10 mouse cellular contexts compared by ENCODE assay signal in the genomic region with DNA sequence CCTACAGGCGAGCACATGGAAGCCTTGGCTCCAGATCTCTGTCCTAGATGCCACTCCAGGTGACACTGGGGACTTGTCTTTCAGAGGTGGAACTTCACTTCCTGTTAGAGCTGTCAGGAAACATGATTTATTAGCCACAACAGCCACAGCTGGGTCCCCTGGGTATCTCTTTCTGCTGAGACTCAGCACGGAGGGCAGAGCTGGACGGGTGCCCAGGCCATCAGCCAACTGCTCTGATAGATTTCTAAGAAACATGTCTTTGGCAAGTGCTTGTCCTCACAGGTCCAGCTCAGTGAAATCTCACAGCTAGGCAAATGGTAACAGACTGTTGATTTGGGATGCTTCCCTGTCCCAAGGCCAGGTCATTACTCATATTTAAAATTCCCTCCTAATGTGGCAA. TPM values are rescaled to one million over a fixed set of nuclear protein-coding genes. Genes with fewer than 3 reads are reported as not detected.
A peak's percentile ranks its signal among the peaks of the same experiment; 100 is the strongest.
DNase-seq lines count a peak whose midpoint lies in the region; ATAC-seq lines count a peak whose summit lies in the region.
"Had no signal": no experiment of that assay in that cellular context is flagged by ENCODE, and none has a peak within 500 bp of the region (broad histone marks: within the 10 kb centered on the region; RNA-seq: fewer than 3 reads in every experiment).

No protein-coding gene starts in this region.

- no peaks in the 10 kb centered on the region for H3K4me1 ChIP-seq in neural tube, embryonic 14.5 days (ENCODE audit: control insufficient read depth, insufficient read depth, low read length)
- H3K4me1 ChIP-seq in midbrain, embryonic 16.5 days (ENCODE audit: control insufficient read depth, insufficient read depth, low read length) = no peaks in the 10 kb centered on the region
- H3K4me1 ChIP-seq in midbrain, embryonic 13.5 days (replicated peaks) = no peaks in the 10 kb centered on the region
- H3K4me1 ChIP-seq: limb, embryonic 13.5 days had no signal

- intact Hi-C loops in gastrocnemius, postnatal 36 days (cut with DNase I) = no loop called here

- no peak overlapping the region for H3K4me2 ChIP-seq in neural tube, embryonic 14.5 days (ENCODE audit: low read depth, low read length)
- H3K4me2 ChIP-seq in midbrain, embryonic 16.5 days (ENCODE audit: low read length) = no peak overlapping the region
- no peak overlapping the region for H3K4me2 ChIP-seq in midbrain, embryonic 13.5 days (replicated peaks)
- H3K4me2 ChIP-seq: limb, embryonic 13.5 days had no signal

- 0 out of 2 replicates have a peak, but pooled peaks have one; percentile 44 for ATAC-seq in neural tube, embryonic 14.5 days (ENCODE audit: low read depth)
- ATAC-seq in megakaryocyte progenitor cell, adult 5-6 weeks (replicated peaks; ENCODE audit: poor library complexity) = peak; percentile 66
- ATAC-seq in midbrain, embryonic 16.5 days = no peak
- no peak for ATAC-seq in midbrain, embryonic 13.5 days

- no peaks in the 10 kb centered on the region for H3K9me3 ChIP-seq in neural tube, embryonic 14.5 days (ENCODE audit: control insufficient read depth, low read length)
- H3K9me3 ChIP-seq in midbrain, embryonic 16.5 days (replicated peaks; ENCODE audit: control insufficient read depth, low read length, poor library complexity, severe bottlenecking) = no peaks in the 10 kb centered on the region
- H3K9me3 ChIP-seq in midbrain, embryonic 13.5 days = no peaks in the 10 kb centered on the region

- no peaks in the 10 kb centered on the region for H3K27me3 ChIP-seq in neural tube, embryonic 14.5 days (ENCODE audit: control insufficient read depth, insufficient read depth, low read length)
- H3K27me3 ChIP-seq in midbrain, embryonic 16.5 days (ENCODE audit: control insufficient read depth, insufficient read depth, low read depth, low read length) = no peaks in the 10 kb centered on the region
- H3K27me3 ChIP-seq in midbrain, embryonic 13.5 days = no peaks in the 10 kb centered on the region
- H3K27me3 ChIP-seq: limb, embryonic 13.5 days had no signal

- no peak overlapping the region for H3K27ac ChIP-seq in neural tube, embryonic 14.5 days (ENCODE audit: low read depth, low read length)
- no peak overlapping the region for H3K27ac ChIP-seq in midbrain, embryonic 16.5 days (ENCODE audit: low read length)
- H3K27ac ChIP-seq in midbrain, embryonic 13.5 days = no peak overlapping the region
- H3K27ac ChIP-seq: limb, embryonic 13.5 days had no signal

- no peaks in the 10 kb centered on the region for H3K36me3 ChIP-seq in neural tube, embryonic 14.5 days (ENCODE audit: control insufficient read depth, insufficient read depth, low read length)
- no peaks in the 10 kb centered on the region for H3K36me3 ChIP-seq in midbrain, embryonic 16.5 days (ENCODE audit: control insufficient read depth, insufficient read depth, low read length)
- no peaks in the 10 kb centered on the region for H3K36me3 ChIP-seq in midbrain, embryonic 13.5 days
- H3K36me3 ChIP-seq: limb, embryonic 13.5 days had no signal

- H3K4me3 ChIP-seq in neural tube, embryonic 14.5 days (ENCODE audit: low read depth, low read length) = no peak overlapping the region
- H3K4me3 ChIP-seq in midbrain, embryonic 16.5 days (ENCODE audit: low read depth, low read length) = no peak overlapping the region
- H3K4me3 ChIP-seq in midbrain, embryonic 13.5 days (replicated peaks) = no peak overlapping the region
- H3K4me3 ChIP-seq: limb, embryonic 13.5 days had no signal

- no peak overlapping the region for H3K9ac ChIP-seq in neural tube, embryonic 14.5 days (replicated peaks; ENCODE audit: low read depth, low read length)
- no peak overlapping the region for H3K9ac ChIP-seq in midbrain, embryonic 16.5 days (ENCODE audit: low read depth, low read length)
- H3K9ac ChIP-seq in midbrain, embryonic 13.5 days (replicated peaks) = no peak overlapping the region
- H3K9ac ChIP-seq: limb, embryonic 13.5 days had no signal

- peak; percentile 90 to 94 for DNase-seq in cerebellum, postnatal 14 days
- no peak for DNase-seq in cerebellum, adult 8-10 months
- DNase-seq in neural tube, embryonic 10.5 days (ENCODE audit: extremely low spot score, low spot score) = no peak
- DNase-seq in gastrocnemius, postnatal 36 days = peak; percentile 69 to 80

- 39% methylated on average over 3 of the region's 3 CpGs for WGBS in neural tube, embryonic 14.5 days
- WGBS in midbrain, embryonic 16.5 days = 69% methylated on average over 3 of the region's 3 CpGs
- WGBS in midbrain, embryonic 13.5 days = 80% methylated on average over 3 of the region's 3 CpGs

RNA-seq across cellular contexts. Expression of gene Arhgap35, which starts 24.2 kb away (rescaled TPM):
- 35.2 and 37.4 TPM in 2 replicates for polyA plus RNA-seq in neural tube, embryonic 14.5 days (2014; fragmentation: Nextera tagmentation; extraction: Ambion mirVana)
- 10 to 100 TPM; 16.1 to 16.3 TPM for total RNA-seq in gastrocnemius, postnatal 36 days (2021)
- 9.1 and 9.2 TPM in 2 replicates for total RNA-seq in megakaryocyte progenitor cell, adult 5-6 weeks (2015)
- total RNA-seq in megakaryocyte progenitor cell, adult 5-6 weeks (2017) = 4.6 and 6.7 TPM in 2 replicates
- polyA plus RNA-seq in midbrain, embryonic 16.5 days (2015; fragmentation: Nextera tagmentation; extraction: Ambion mirVana) = 32.2 and 34.7 TPM in 2 replicates
- polyA plus RNA-seq in midbrain, embryonic 13.5 days (2015; fragmentation: Nextera tagmentation; extraction: Ambion mirVana) = 32.4 and 34.0 TPM in 2 replicates

RNA-seq across cellular contexts. Expression of gene Ceacam15, which starts 36.5 kb away (rescaled TPM):
- polyA plus RNA-seq in neural tube, embryonic 14.5 days (2014; fragmentation: Nextera tagmentation; extraction: Ambion mirVana) = not detected in 2 replicates
- total RNA-seq in gastrocnemius, postnatal 36 days (2021) = not detected
- not detected in 2 replicates for total RNA-seq in megakaryocyte progenitor cell, adult 5-6 weeks (2015)
- total RNA-seq in megakaryocyte progenitor cell, adult 5-6 weeks (2017) = not detected in 2 replicates
- not detected in 2 replicates for polyA plus RNA-seq in midbrain, embryonic 16.5 days (2015; fragmentation: Nextera tagmentation; extraction: Ambion mirVana)
- not detected in 2 replicates for polyA plus RNA-seq in midbrain, embryonic 13.5 days (2015; fragmentation: Nextera tagmentation; extraction: Ambion mirVana)
- polyA plus RNA-seq: limb, embryonic 13.5 days; small intestine, adult 2 months had no signal

Comparison
In these comparisons a context has a peak if more than half of its experiments do, and no peak if none do; other contexts are left out.
1. DNase-seq: peak in cerebellum, postnatal 14 days (2 of 2) and gastrocnemius, postnatal 36 days (2 of 2); none in cerebellum, adult 8-10 months (single experiment) and neural tube, embryonic 10.5 days (single experiment).
2. ATAC-seq: peak in neural tube, embryonic 14.5 days (single experiment) and megakaryocyte progenitor cell, adult 5-6 weeks (single experiment); none in midbrain, embryonic 16.5 days (single experiment) and midbrain, embryonic 13.5 days (single experiment).